Mouse (Mus musculus): ENCODE measurements around the gene Cbr1.
"Not testable (repeated sequence)": the region's sequence is repeated elsewhere in the genome, so short reads cannot be mapped to it uniquely, and the experiment has no call there.

The Cbr1 gene

GRCm38 (mm10) chr16:93597551-93597950, 8.1 kb upstream of the Cbr1 start:
- DNase-seq (ENCODE audit: low read depth), result no peak

- DNase-seq (ENCODE audit: low read depth), result no peak
Measured at GRCm38 (mm10) chr16:93599461-93599860, 6.2 kb upstream of the Cbr1 start.

GRCm38 (mm10) chr16:93603439-93604212, 2.0 kb upstream of the Cbr1 start, which contains the start of gene Setd4:
TSS of gene Setd4 (minus strand) at chr16:93604063.
- DNase-seq (ENCODE audit: low read depth), result peak; percentile 58

GRCm38 (mm10) chr16:93604481-93604969, 1.1 kb upstream of the Cbr1 start:
- DNase-seq (ENCODE audit: low read depth), result no peak

- no peak for DNase-seq (ENCODE audit: low read depth)
Measured at GRCm38 (mm10) chr16:93606146-93606545, 493 bp downstream of the Cbr1 start.

- DNase-seq (ENCODE audit: low read depth), result peak; percentile 74
Measured at GRCm38 (mm10) chr16:93607669-93608101, 2.0 kb downstream of the Cbr1 start.

- DNase-seq (ENCODE audit: low read depth), result no peak
Measured at GRCm38 (mm10) chr16:93608731-93609130, 3.1 kb downstream of the Cbr1 start.

- DNase-seq (ENCODE audit: low read depth), result no peak
Measured at GRCm38 (mm10) chr16:93609796-93610195, 4.1 kb downstream of the Cbr1 start.

GRCm38 (mm10) chr16:93610961-93611360, 5.3 kb downstream of the Cbr1 start:
- DNase-seq (ENCODE audit: low read depth), result no peak

GRCm38 (mm10) chr16:93615118-93615870, 9.6 kb downstream of the Cbr1 start:
- DNase-seq (ENCODE audit: low read depth), result no peak

- not testable (repeated sequence) for DNase-seq (ENCODE audit: low read depth)
Measured at GRCm38 (mm10) chr16:93623759-93624158, 18.1 kb downstream of the Cbr1 start.

GRCm38 (mm10) chr16:93624671-93625070, 19.0 kb downstream of the Cbr1 start:
- no peak for DNase-seq (ENCODE audit: low read depth)

- DNase-seq (ENCODE audit: low read depth), result no peak
Measured at GRCm38 (mm10) chr16:93626745-93627144, 21.1 kb downstream of the Cbr1 start.

GRCm38 (mm10) chr16:93627761-93628400, 22.2 kb downstream of the Cbr1 start, which contains the start of gene Gm5678:
TSS of gene Gm5678 (plus strand) at chr16:93628097.
- DNase-seq (ENCODE audit: low read depth), result no peak

- DNase-seq (ENCODE audit: low read depth), result no peak
Measured at GRCm38 (mm10) chr16:93644006-93644405, 38.4 kb downstream of the Cbr1 start.

- no peak for DNase-seq (ENCODE audit: low read depth)
Measured at GRCm38 (mm10) chr16:93648441-93649183, 43.0 kb downstream of the Cbr1 start.

All from c-Kit-positive CD71-negative TER-119-negative erythroid progenitor cells, embryonic 14.5 days (primary cell).